8 mouse cellular contexts compared by ENCODE assay signal in the genomic region with DNA sequence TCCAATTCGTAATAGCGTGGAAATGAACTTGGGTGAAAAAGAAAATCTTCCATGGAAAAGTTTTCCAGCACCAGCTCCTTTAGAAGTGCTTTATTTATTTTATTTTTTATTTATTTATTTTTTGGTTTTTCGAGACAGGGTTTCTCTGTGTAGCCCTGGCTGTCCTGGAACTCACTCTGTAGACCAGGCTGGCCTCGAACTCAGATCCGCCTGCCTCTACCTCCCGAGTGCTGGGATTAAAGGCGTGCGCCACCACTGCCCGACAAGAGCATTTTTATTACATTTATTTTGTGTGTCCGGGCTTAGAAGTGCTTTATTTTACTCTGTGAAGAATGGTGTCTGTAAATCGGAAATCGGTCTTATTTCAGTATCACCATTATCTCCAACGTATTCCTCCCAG. TPM values are rescaled to one million over a fixed set of nuclear protein-coding genes. Genes with fewer than 3 reads are reported as not detected.
DNase-seq lines count a peak whose midpoint lies in the region; ATAC-seq lines count a peak whose summit lies in the region.
"Not testable (repeated sequence)": the region's sequence is repeated elsewhere in the genome, so short reads cannot be mapped to it uniquely, and the experiment has no call there.

No protein-coding gene starts in this region.

- 23% methylated on average over 13 of the region's 13 CpGs for WGBS in forebrain, embryonic 15.5 days
- 17% methylated on average over 13 of the region's 13 CpGs for WGBS in hindbrain, embryonic 11.5 days
- 14% methylated on average over 13 of the region's 13 CpGs for WGBS in limb, embryonic 15.5 days
- 23% methylated on average over 13 of the region's 13 CpGs for WGBS in midbrain, embryonic 11.5 days

- not testable (repeated sequence) for H3K36me3 ChIP-seq in forebrain, embryonic 15.5 days; hindbrain, embryonic 11.5 days (ENCODE audit: control insufficient read depth, insufficient read depth, low read length); limb, embryonic 15.5 days; midbrain, embryonic 11.5 days (ENCODE audit: control insufficient read depth, insufficient read depth, low read length)

- H3K27ac ChIP-seq in forebrain, embryonic 15.5 days (replicated peaks): peak overlapping the region; percentile 96
- peak overlapping the region; percentile 96 for H3K27ac ChIP-seq in hindbrain, embryonic 11.5 days (ENCODE audit: low read depth, low read length)
- H3K27ac ChIP-seq in limb, embryonic 15.5 days: peak overlapping the region; percentile 99
- peak overlapping the region; percentile 87 for H3K27ac ChIP-seq in midbrain, embryonic 11.5 days (ENCODE audit: low read depth, low read length)

- H3K4me3 ChIP-seq in forebrain, embryonic 15.5 days: peak overlapping the region; percentile 92
- peak overlapping the region; percentile 95 for H3K4me3 ChIP-seq in hindbrain, embryonic 11.5 days (ENCODE audit: low read depth, low read length)
- H3K4me3 ChIP-seq in limb, embryonic 15.5 days: peak overlapping the region; percentile 92
- peak overlapping the region; percentile 69 for H3K4me3 ChIP-seq in midbrain, embryonic 11.5 days (ENCODE audit: low read depth, low read length)

- not testable (repeated sequence) for H3K9me3 ChIP-seq in forebrain, embryonic 15.5 days; hindbrain, embryonic 11.5 days (ENCODE audit: control insufficient read depth, low read length); limb, embryonic 15.5 days; midbrain, embryonic 11.5 days (ENCODE audit: control insufficient read depth, low read length)

- H3K4me2 ChIP-seq in forebrain, embryonic 15.5 days (replicated peaks): peak overlapping the region; percentile 58
- H3K4me2 ChIP-seq in hindbrain, embryonic 11.5 days (replicated peaks; ENCODE audit: low read depth, low read length): peak overlapping the region; percentile 54
- peak overlapping the region; percentile 58 for H3K4me2 ChIP-seq in limb, embryonic 15.5 days
- H3K4me2 ChIP-seq in midbrain, embryonic 11.5 days: peak overlapping the region; percentile 79

- not testable (repeated sequence) for H3K27me3 ChIP-seq in forebrain, embryonic 15.5 days; hindbrain, embryonic 11.5 days (ENCODE audit: control insufficient read depth, insufficient read depth, low read length); limb, embryonic 15.5 days; midbrain, embryonic 11.5 days (ENCODE audit: control insufficient read depth, insufficient read depth, low read length)

- H3K9ac ChIP-seq in forebrain, embryonic 15.5 days (replicated peaks): peak overlapping the region; percentile 88
- H3K9ac ChIP-seq in hindbrain, embryonic 11.5 days (ENCODE audit: low read depth, low read length): peak overlapping the region; percentile 95
- peak overlapping the region; percentile 96; the same call in 1 of the 2 replicates for H3K9ac ChIP-seq in limb, embryonic 15.5 days
- H3K9ac ChIP-seq in midbrain, embryonic 11.5 days (ENCODE audit: low read length): peak overlapping the region; percentile 91

- H3K4me1 ChIP-seq in forebrain, embryonic 15.5 days: peaks cover 27% of the 10 kb centered on the region
- H3K4me1 ChIP-seq in hindbrain, embryonic 11.5 days (replicated peaks; ENCODE audit: control insufficient read depth, insufficient read depth, low read length): not testable (repeated sequence)
- H3K4me1 ChIP-seq in limb, embryonic 15.5 days: peaks cover 18% of the 10 kb centered on the region
- H3K4me1 ChIP-seq in midbrain, embryonic 11.5 days (ENCODE audit: control insufficient read depth, insufficient read depth, low read length): peaks cover 16% of the 10 kb centered on the region

- peak; percentile 23 to 35 for DNase-seq in B cell, adult 2 months
- peak; percentile 37 for DNase-seq in cerebellum, adult 8-10 months
- not testable (repeated sequence) for DNase-seq in hindbrain, embryonic 11.5 days (ENCODE audit: low spot score); midbrain, embryonic 11.5 days (ENCODE audit: low spot score, missing footprints)
- DNase-seq in kidney, postnatal 10 days: peak; percentile 26
- peak; percentile 10 for DNase-seq in right cerebral cortex, postnatal 25 days

- ATAC-seq in forebrain, embryonic 15.5 days (replicated peaks): peak; percentile 17
- ATAC-seq in hindbrain, embryonic 11.5 days (ENCODE audit: low FRiP score): peak; percentile 41
- ATAC-seq in limb, embryonic 15.5 days (ENCODE audit: insufficient number of reproducible peaks, low FRiP score, low TSS enrichment, low read depth): not testable (repeated sequence)
- peak; percentile 33 for ATAC-seq in midbrain, embryonic 11.5 days (ENCODE audit: low FRiP score)

RNA-seq across cellular contexts. Expression of a gene that starts 0.4 kb away (rescaled TPM):
- 68.4 and 69.6 TPM in 2 replicates for polyA plus RNA-seq in forebrain, embryonic 15.5 days (2015; fragmentation: Nextera tagmentation; extraction: Ambion mirVana)
- polyA plus RNA-seq in hindbrain, embryonic 11.5 days (2014; fragmentation: Nextera tagmentation; extraction: Ambion mirVana): 101 and 116 TPM in 2 replicates
- 68.7 and 73.2 TPM in 2 replicates for polyA plus RNA-seq in limb, embryonic 15.5 days (2015; fragmentation: Nextera tagmentation; extraction: Ambion mirVana)
- polyA plus RNA-seq in midbrain, embryonic 11.5 days (2014; fragmentation: Nextera tagmentation; extraction: Ambion mirVana): 111 and 119 TPM in 2 replicates

RNA-seq across cellular contexts. Expression of a gene that starts 49.4 kb away (rescaled TPM):
- polyA plus RNA-seq in forebrain, embryonic 15.5 days (2015; fragmentation: Nextera tagmentation; extraction: Ambion mirVana): 0.71 and 0.97 TPM in 2 replicates
- polyA plus RNA-seq in hindbrain, embryonic 11.5 days (2014; fragmentation: Nextera tagmentation; extraction: Ambion mirVana): 2.1 and 2.4 TPM in 2 replicates
- polyA plus RNA-seq in limb, embryonic 15.5 days (2015; fragmentation: Nextera tagmentation; extraction: Ambion mirVana): 0.40 and 0.77 TPM in 2 replicates
- 1.4 and 1.8 TPM in 2 replicates for polyA plus RNA-seq in midbrain, embryonic 11.5 days (2014; fragmentation: Nextera tagmentation; extraction: Ambion mirVana)

RNA-seq across cellular contexts. Expression of a gene that starts 49.5 kb away (rescaled TPM):
- not detected in 2 replicates for polyA plus RNA-seq in forebrain, embryonic 15.5 days (2015; fragmentation: Nextera tagmentation; extraction: Ambion mirVana)
- polyA plus RNA-seq in hindbrain, embryonic 11.5 days (2014; fragmentation: Nextera tagmentation; extraction: Ambion mirVana): not detected in 2 replicates
- not detected in 2 replicates for polyA plus RNA-seq in limb, embryonic 15.5 days (2015; fragmentation: Nextera tagmentation; extraction: Ambion mirVana)
- polyA plus RNA-seq in midbrain, embryonic 11.5 days (2014; fragmentation: Nextera tagmentation; extraction: Ambion mirVana): not detected in 2 replicates
